Mouse (Mus musculus): Measurements from ENCODE around the gene Bhlhe41. TPM values are rescaled to one million over a fixed set of nuclear protein-coding genes. Genes with fewer than 3 reads are reported as not detected.

Gene Bhlhe41
- polyA plus RNA-seq, 1 experiment from 2014 or later = 2.7 TPM

GRCm38 (mm10) chr6:145865886-145866851 is 811 bp upstream of the Bhlhe41 start:
- under 1% methylated on average over 69 of the region's 69 CpGs for WGBS
- H3K4me3 ChIP-seq = peak overlapping the region; percentile 69
- peak overlapping the region; percentile 73 for H3K9ac ChIP-seq
- H3K36me3 ChIP-seq = no peaks in the 10 kb centered on the region
- H3K9me3 ChIP-seq = no peaks in the 10 kb centered on the region
- peaks cover 51% of the 10 kb centered on the region for H3K27me3 ChIP-seq
- peak overlapping the region; percentile 100 for H3K4me2 ChIP-seq (replicated peaks)
- H3K27ac ChIP-seq = peak overlapping the region; percentile 10; the same call in 1 of the 2 replicates
- peak; percentile 55 for ATAC-seq (ENCODE audit: low FRiP score, low read depth)
- H3K4me1 ChIP-seq = peaks cover 34% of the 10 kb centered on the region

- Histone ChIP-seq H3K4me2 (replicated peaks) (peak overlapping the region; percentile 100), H3K27ac (no peak overlapping the region), H3K36me3 (no peaks in the 10 kb centered on the region), H3K9me3 (no peaks in the 10 kb centered on the region), H3K4me3 (peak overlapping the region; percentile 69), H3K4me1 (peaks cover 34% of the 10 kb centered on the region), H3K27me3 (peaks cover 47% of the 10 kb centered on the region), H3K9ac (peak overlapping the region; percentile 76)
- WGBS = 3% methylated on average over 8 of the region's 8 CpGs
- ATAC-seq (ENCODE audit: low FRiP score, low read depth) = no peak
Measured at GRCm38 (mm10) chr6:145864171-145864570, 1.2 kb downstream of the Bhlhe41 start.

GRCm38 (mm10) chr6:145863065-145863971 is 2.0 kb downstream of the Bhlhe41 start:
- H3K27ac ChIP-seq = no peak overlapping the region
- H3K36me3 ChIP-seq = no peaks in the 10 kb centered on the region
- peaks cover 47% of the 10 kb centered on the region for H3K27me3 ChIP-seq
- under 1% methylated on average over 92 of the region's 105 CpGs for WGBS
- H3K4me1 ChIP-seq = peaks cover 34% of the 10 kb centered on the region
- H3K4me2 ChIP-seq (replicated peaks) = peak overlapping the region; percentile 100
- no peaks in the 10 kb centered on the region for H3K9me3 ChIP-seq
- peak overlapping the region; percentile 76 for H3K9ac ChIP-seq
- peak overlapping the region; percentile 69 for H3K4me3 ChIP-seq
- peak; percentile 52; the same call in 1 of the 2 replicates for ATAC-seq (ENCODE audit: low FRiP score, low read depth)

- Histone ChIP-seq H3K4me2 (replicated peaks) (peak overlapping the region; percentile 100), H3K4me1 (peaks cover 34% of the 10 kb centered on the region), H3K4me3 (peak overlapping the region; percentile 69), H3K27me3 (peaks cover 46% of the 10 kb centered on the region), H3K27ac (no peak overlapping the region), H3K9ac (peak overlapping the region; percentile 76), H3K36me3 (no peaks in the 10 kb centered on the region), H3K9me3 (no peaks in the 10 kb centered on the region)
- ATAC-seq (ENCODE audit: low FRiP score, low read depth) = no peak
- WGBS = under 1% methylated on average over 35 of the region's 35 CpGs
Measured at GRCm38 (mm10) chr6:145862739-145863064, 2.7 kb downstream of the Bhlhe41 start.

- H3K4me3 ChIP-seq = peak overlapping the region; percentile 69
- H3K27me3 ChIP-seq = peaks cover 42% of the 10 kb centered on the region
- 22% methylated on average over 4 of the region's 4 CpGs for WGBS
- no peaks in the 10 kb centered on the region for H3K9me3 ChIP-seq
- H3K4me2 ChIP-seq (replicated peaks) = peak overlapping the region; percentile 100
- H3K36me3 ChIP-seq = no peaks in the 10 kb centered on the region
- H3K9ac ChIP-seq = peak overlapping the region; percentile 76; the same call in 1 of the 2 replicates
- no peak for ATAC-seq (ENCODE audit: low FRiP score, low read depth)
- no peak overlapping the region for H3K27ac ChIP-seq
- H3K4me1 ChIP-seq = peaks cover 34% of the 10 kb centered on the region
Measured at GRCm38 (mm10) chr6:145862321-145862720, 3.0 kb downstream of the Bhlhe41 start.

GRCm38 (mm10) chr6:145861462-145862227 is 3.7 kb downstream of the Bhlhe41 start:
- Histone ChIP-seq H3K9me3 (no peaks in the 10 kb centered on the region), H3K36me3 (no peaks in the 10 kb centered on the region), H3K4me3 (peak overlapping the region; percentile 69; the same call in 1 of the 2 replicates), H3K27ac (no peak overlapping the region), H3K9ac (no peak overlapping the region), H3K4me2 (replicated peaks) (peak overlapping the region; percentile 100), H3K27me3 (peaks cover 42% of the 10 kb centered on the region), H3K4me1 (peaks cover 27% of the 10 kb centered on the region)
- WGBS = 79% methylated on average over 9 of the region's 9 CpGs
- ATAC-seq (ENCODE audit: low FRiP score, low read depth) = no peak

- no peak overlapping the region for H3K4me3 ChIP-seq
- H3K4me1 ChIP-seq = peaks cover 30% of the 10 kb centered on the region
- 58% methylated on average over 2 of the region's 2 CpGs for WGBS
- H3K27ac ChIP-seq = no peak overlapping the region
- peaks cover 40% of the 10 kb centered on the region for H3K27me3 ChIP-seq
- no peaks in the 10 kb centered on the region for H3K9me3 ChIP-seq
- no peak overlapping the region for H3K4me2 ChIP-seq (replicated peaks)
- no peak for ATAC-seq (ENCODE audit: low FRiP score, low read depth)
- no peak overlapping the region for H3K9ac ChIP-seq
- no peaks in the 10 kb centered on the region for H3K36me3 ChIP-seq
Measured at GRCm38 (mm10) chr6:145860350-145860749, 5.0 kb downstream of the Bhlhe41 start.

- Histone ChIP-seq H3K4me1 (peaks cover 25% of the 10 kb centered on the region), H3K4me2 (replicated peaks) (no peak overlapping the region), H3K36me3 (no peaks in the 10 kb centered on the region), H3K9me3 (no peaks in the 10 kb centered on the region), H3K4me3 (no peak overlapping the region), H3K9ac (no peak overlapping the region), H3K27ac (no peak overlapping the region), H3K27me3 (peaks cover 20% of the 10 kb centered on the region)
- no peak for ATAC-seq (ENCODE audit: low FRiP score, low read depth)
- WGBS = 55% methylated on average over 8 of the region's 8 CpGs
Measured at GRCm38 (mm10) chr6:145858414-145858813, 6.9 kb downstream of the Bhlhe41 start.

GRCm38 (mm10) chr6:145857428-145857827 is 7.9 kb downstream of the Bhlhe41 start:
- Histone ChIP-seq H3K4me1 (peaks cover 19% of the 10 kb centered on the region), H3K9me3 (no peaks in the 10 kb centered on the region), H3K27ac (no peak overlapping the region), H3K36me3 (no peaks in the 10 kb centered on the region), H3K4me3 (no peak overlapping the region), H3K9ac (no peak overlapping the region), H3K27me3 (peaks cover 10% of the 10 kb centered on the region), H3K4me2 (replicated peaks) (no peak overlapping the region)
- ATAC-seq (ENCODE audit: low FRiP score, low read depth) = no peak
- 89% methylated on average over 7 of the region's 7 CpGs for WGBS

GRCm38 (mm10) chr6:145855720-145856551 is 9.4 kb downstream of the Bhlhe41 start:
- H3K4me1 ChIP-seq = peaks cover 20% of the 10 kb centered on the region
- peak overlapping the region; percentile 44 for H3K27ac ChIP-seq
- no peaks in the 10 kb centered on the region for H3K27me3 ChIP-seq
- peak; percentile 91 for ATAC-seq (ENCODE audit: low FRiP score, low read depth)
- peak overlapping the region; percentile 59 for H3K4me2 ChIP-seq (replicated peaks)
- no peaks in the 10 kb centered on the region for H3K9me3 ChIP-seq
- H3K36me3 ChIP-seq = no peaks in the 10 kb centered on the region
- WGBS = 4% methylated on average over 28 of the region's 28 CpGs
- peak overlapping the region; percentile 29 for H3K4me3 ChIP-seq
- H3K9ac ChIP-seq = peak overlapping the region; percentile 55

GRCm38 (mm10) chr6:145854756-145855155 is 10.6 kb downstream of the Bhlhe41 start:
- Histone ChIP-seq H3K27me3 (no peaks in the 10 kb centered on the region), H3K4me1 (peaks cover 23% of the 10 kb centered on the region), H3K4me2 (replicated peaks) (no peak overlapping the region), H3K9ac (no peak overlapping the region), H3K4me3 (no peak overlapping the region), H3K27ac (no peak overlapping the region), H3K9me3 (no peaks in the 10 kb centered on the region), H3K36me3 (no peaks in the 10 kb centered on the region)
- ATAC-seq (ENCODE audit: low FRiP score, low read depth) = no peak
- 61% methylated on average over 5 of the region's 5 CpGs for WGBS
